8 mouse cellular contexts compared by ENCODE assay signal in genomic region chr8:9772519-9772840, GRCm38 (mm10). TPM values are rescaled to one million over a fixed set of nuclear protein-coding genes. Genes with fewer than 3 reads are reported as not detected.
DNase-seq lines count a peak whose midpoint lies in the region; ATAC-seq lines count a peak whose summit lies in the region.

No protein-coding gene starts in this region.

- no peak for DNase-seq in lung, postnatal 14 days
- DNase-seq in forebrain, embryonic 14.5 days (ENCODE audit: low spot score) = peak; percentile 78
- DNase-seq in layer of hippocampus, postnatal 10 days (ENCODE audit: low spot score in 2 of 2) = peak; percentile 43 to 68
- DNase-seq in neural tube, embryonic 10.5 days (ENCODE audit: extremely low spot score, low spot score) = peak; percentile 41
- no peak for DNase-seq in adipocyte (ENCODE audit: low spot score)
- no peak for DNase-seq in urinary bladder, adult 2 months (ENCODE audit: low spot score)
- DNase-seq in spleen, postnatal 4 days (ENCODE audit: low spot score in 2 of 2) = no peak

- no peaks in the 10 kb centered on the region for H3K36me3 ChIP-seq in lung, embryonic 15.5 days
- H3K36me3 ChIP-seq in forebrain, embryonic 14.5 days (ENCODE audit: control insufficient read depth, insufficient read depth, low read length) = no peaks in the 10 kb centered on the region

- peaks cover 14% of the 10 kb centered on the region for H3K4me1 ChIP-seq in lung, embryonic 15.5 days
- H3K4me1 ChIP-seq in forebrain, embryonic 14.5 days (ENCODE audit: control insufficient read depth, insufficient read depth, low read length) = peaks cover 7% of the 10 kb centered on the region; the same call in 1 of the 2 replicates

- no peak for ATAC-seq in lung, embryonic 15.5 days (ENCODE audit: borderline replicate concordance, extremely low read depth, low FRiP score, low TSS enrichment)
- ATAC-seq in forebrain, embryonic 14.5 days = peak; percentile 65

- H3K4me3 ChIP-seq in lung, embryonic 15.5 days = peak overlapping the region; percentile 41; the same call in 1 of the 2 replicates
- H3K4me3 ChIP-seq in forebrain, embryonic 14.5 days (ENCODE audit: low read depth, low read length) = peak overlapping the region; percentile 62

- no peak overlapping the region for H3K27ac ChIP-seq in lung, embryonic 15.5 days
- H3K27ac ChIP-seq in forebrain, embryonic 14.5 days (ENCODE audit: low read depth, low read length) = peak overlapping the region; percentile 82

- H3K4me2 ChIP-seq in lung, embryonic 15.5 days = peak overlapping the region; percentile 79
- H3K4me2 ChIP-seq in forebrain, embryonic 14.5 days (ENCODE audit: low read length) = peak overlapping the region; percentile 67

- 7% methylated on average over 6 of the region's 6 CpGs for WGBS in lung, embryonic 15.5 days
- 3% methylated on average over 6 of the region's 6 CpGs for WGBS in forebrain, embryonic 14.5 days

- peaks cover 52% of the 10 kb centered on the region for H3K27me3 ChIP-seq in lung, embryonic 15.5 days
- H3K27me3 ChIP-seq in forebrain, embryonic 14.5 days (replicated peaks; ENCODE audit: control insufficient read depth, insufficient read depth, low read length) = no peaks in the 10 kb centered on the region

- H3K9ac ChIP-seq in lung, embryonic 15.5 days = no peak overlapping the region
- H3K9ac ChIP-seq in forebrain, embryonic 14.5 days (ENCODE audit: low read length) = peak overlapping the region; percentile 72

- no peaks in the 10 kb centered on the region for H3K9me3 ChIP-seq in lung, embryonic 15.5 days
- no peaks in the 10 kb centered on the region for H3K9me3 ChIP-seq in forebrain, embryonic 14.5 days (replicated peaks; ENCODE audit: control insufficient read depth, low read length)

RNA-seq across cellular contexts. Expression of gene Fam155a, which starts 1.5 kb away (rescaled TPM):
- 0.15 and 0.18 TPM in 2 replicates for polyA plus RNA-seq in lung, embryonic 15.5 days (2015; fragmentation: Nextera tagmentation; extraction: Ambion mirVana)
- 12.1 and 14.0 TPM in 2 replicates for polyA plus RNA-seq in forebrain, embryonic 14.5 days (2014; fragmentation: Nextera tagmentation; extraction: Ambion mirVana)
- total RNA-seq in layer of hippocampus, postnatal 10 days (2021) = 10 to 100 TPM; 85.3 to 94.9 TPM
- 0.15 and 0.34 TPM in 2 replicates for polyA plus RNA-seq in urinary bladder, adult 2 months (2012; rRNA removed)

Comparison
In these comparisons a context has a peak if more than half of its experiments do, and no peak if none do; other contexts are left out.
1. DNase-seq: peak in forebrain, embryonic 14.5 days (single experiment), layer of hippocampus, postnatal 10 days (2 of 2) and neural tube, embryonic 10.5 days (single experiment); none in lung, postnatal 14 days (single experiment), adipocyte (single experiment), urinary bladder, adult 2 months (single experiment) and spleen, postnatal 4 days (0 of 2).